Mouse (Mus musculus): Measurements from ENCODE around the gene Mamld1.
A peak's percentile ranks its signal among the peaks of the same experiment; 100 is the strongest.
"Not testable (repeated sequence)": the region's sequence is repeated elsewhere in the genome, so short reads cannot be mapped to it uniquely, and the experiment has no call there.

The Mamld1 gene

GRCm38 (mm10) chrX:71049864-71050576 lies at the start of gene Mamld1:
Gene Mamld1, plus strand, starts transcription at chrX:71050256.
- peak; percentile 53 to 77 for DNase-seq (ENCODE audit: low spot score in 2 of 2)

- no peak for DNase-seq (ENCODE audit: low spot score in 2 of 2)
Observed at GRCm38 (mm10) chrX:71024718-71025117, 25.3 kb upstream of the Mamld1 start.

GRCm38 (mm10) chrX:71028007-71028406 lies 22.0 kb upstream of the Mamld1 start:
- DNase-seq (ENCODE audit: low spot score in 2 of 2), result no peak

GRCm38 (mm10) chrX:71028976-71029375 lies 21.1 kb upstream of the Mamld1 start:
- not testable (repeated sequence) for DNase-seq (ENCODE audit: low spot score in 2 of 2)

- no peak for DNase-seq (ENCODE audit: low spot score in 2 of 2)
Observed at GRCm38 (mm10) chrX:71050677-71051311, 738 bp downstream of the Mamld1 start.

GRCm38 (mm10) chrX:71051361-71052114 lies 1.5 kb downstream of the Mamld1 start:
- peak in 1 of 2 experiments; percentile 22 for DNase-seq (ENCODE audit: low spot score in 2 of 2)

GRCm38 (mm10) chrX:71052115-71052478 lies 2.0 kb downstream of the Mamld1 start:
- peak; percentile 31 to 76 for DNase-seq (ENCODE audit: low spot score in 2 of 2)

- DNase-seq (ENCODE audit: low spot score in 2 of 2), result no peak
Observed at GRCm38 (mm10) chrX:71052481-71053216, 2.6 kb downstream of the Mamld1 start.

- DNase-seq (ENCODE audit: low spot score in 2 of 2), result no peak
Observed at GRCm38 (mm10) chrX:71053246-71053645, 3.2 kb downstream of the Mamld1 start.

GRCm38 (mm10) chrX:71056968-71057367 lies 6.9 kb downstream of the Mamld1 start:
- no peak for DNase-seq (ENCODE audit: low spot score in 2 of 2)

- DNase-seq (ENCODE audit: low spot score in 2 of 2), result no peak
Observed at GRCm38 (mm10) chrX:71085092-71085807, 35.2 kb downstream of the Mamld1 start.

GRCm38 (mm10) chrX:71087370-71088079 lies 37.5 kb downstream of the Mamld1 start:
- no peak for DNase-seq (ENCODE audit: low spot score in 2 of 2)

GRCm38 (mm10) chrX:71088080-71088414 lies 38.0 kb downstream of the Mamld1 start:
- no peak for DNase-seq (ENCODE audit: low spot score in 2 of 2)

- DNase-seq (ENCODE audit: low spot score in 2 of 2), result no peak
Observed at GRCm38 (mm10) chrX:71105820-71106219, 55.8 kb downstream of the Mamld1 start.

GRCm38 (mm10) chrX:71106392-71106791 lies 56.3 kb downstream of the Mamld1 start:
- DNase-seq (ENCODE audit: low spot score in 2 of 2), result peak; percentile 55 to 60

- no peak for DNase-seq (ENCODE audit: low spot score in 2 of 2)
Observed at GRCm38 (mm10) chrX:71108056-71108735, 58.1 kb downstream of the Mamld1 start.

- no peak for DNase-seq (ENCODE audit: low spot score in 2 of 2)
Observed at GRCm38 (mm10) chrX:71110333-71110732, 60.3 kb downstream of the Mamld1 start.

GRCm38 (mm10) chrX:71122359-71123293 lies 72.6 kb downstream of the Mamld1 start:
- no peak for DNase-seq (ENCODE audit: low spot score in 2 of 2)

GRCm38 (mm10) chrX:71125013-71125412 lies 75.0 kb downstream of the Mamld1 start:
- no peak for DNase-seq (ENCODE audit: low spot score in 2 of 2)
